Mouse (Mus musculus) kidney, adult 11 months (tissue): ENCODE results near the gene Hcst.

Source experiments
- DNase-seq: peaks from one replicate; pipeline ENCODE4 v3.0.0; 2022

Gene Hcst

DNA sequence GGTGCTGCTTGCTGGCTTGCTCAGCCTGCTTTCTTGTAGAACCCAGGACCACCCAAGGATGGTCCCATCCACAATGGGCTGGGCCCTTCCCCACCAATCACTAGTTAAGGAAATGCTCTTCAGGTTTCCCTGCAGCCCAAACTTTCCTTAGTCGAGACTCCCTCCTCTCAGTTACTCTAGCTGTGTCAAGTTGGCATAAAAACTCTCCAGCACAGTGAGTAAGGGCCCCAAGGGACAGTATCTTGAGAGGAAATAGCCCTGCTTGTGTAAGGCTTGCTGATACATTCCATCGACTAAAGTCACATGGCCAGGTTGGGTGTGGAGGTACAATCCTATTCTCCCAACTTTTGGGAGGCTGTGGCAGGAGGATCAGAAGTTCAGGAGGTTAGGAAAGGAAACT is 10.5 kb upstream of the Hcst start:
- DNase-seq = no peak

- DNase-seq = no peak
These were observed 9.7 kb upstream of the Hcst start for GRCm38 (mm10) chr7:30429327-30429726.

DNA sequence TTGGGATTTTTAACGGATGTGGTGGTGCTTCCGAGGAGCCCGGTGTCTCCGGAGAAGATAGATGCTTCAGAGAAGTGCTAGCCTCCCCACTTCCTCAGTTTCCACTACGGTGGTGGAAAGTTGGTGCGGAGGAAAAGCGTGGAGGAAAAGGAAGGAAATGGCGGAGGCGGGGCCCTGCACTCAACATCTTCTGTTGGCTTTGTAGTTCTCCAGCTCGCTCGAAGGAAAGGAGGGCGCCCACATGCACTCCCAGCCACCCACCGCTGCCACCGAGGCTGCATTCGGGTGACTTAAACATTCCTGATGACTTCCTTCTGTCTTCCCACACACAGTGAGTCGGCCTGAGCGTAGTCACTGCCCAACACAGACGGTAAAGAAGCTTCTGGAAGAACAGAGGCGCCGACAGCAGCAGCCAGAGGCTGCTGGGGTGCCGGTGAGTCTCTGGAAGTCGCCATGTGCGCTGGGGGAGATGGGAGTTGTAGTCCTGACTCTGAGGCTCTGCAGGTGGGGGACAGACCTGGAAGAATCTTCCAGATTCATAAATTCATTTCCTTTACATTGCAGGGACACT is 3.5 kb upstream of the Hcst start:
- no peak for DNase-seq

GRCm38 (mm10) chr7:30422560-30422959 is 2.9 kb upstream of the Hcst start:
- no peak for DNase-seq

- DNase-seq = peak; percentile 77
These were observed 2.3 kb upstream of the Hcst start for GRCm38 (mm10) chr7:30421890-30422435.

DNA sequence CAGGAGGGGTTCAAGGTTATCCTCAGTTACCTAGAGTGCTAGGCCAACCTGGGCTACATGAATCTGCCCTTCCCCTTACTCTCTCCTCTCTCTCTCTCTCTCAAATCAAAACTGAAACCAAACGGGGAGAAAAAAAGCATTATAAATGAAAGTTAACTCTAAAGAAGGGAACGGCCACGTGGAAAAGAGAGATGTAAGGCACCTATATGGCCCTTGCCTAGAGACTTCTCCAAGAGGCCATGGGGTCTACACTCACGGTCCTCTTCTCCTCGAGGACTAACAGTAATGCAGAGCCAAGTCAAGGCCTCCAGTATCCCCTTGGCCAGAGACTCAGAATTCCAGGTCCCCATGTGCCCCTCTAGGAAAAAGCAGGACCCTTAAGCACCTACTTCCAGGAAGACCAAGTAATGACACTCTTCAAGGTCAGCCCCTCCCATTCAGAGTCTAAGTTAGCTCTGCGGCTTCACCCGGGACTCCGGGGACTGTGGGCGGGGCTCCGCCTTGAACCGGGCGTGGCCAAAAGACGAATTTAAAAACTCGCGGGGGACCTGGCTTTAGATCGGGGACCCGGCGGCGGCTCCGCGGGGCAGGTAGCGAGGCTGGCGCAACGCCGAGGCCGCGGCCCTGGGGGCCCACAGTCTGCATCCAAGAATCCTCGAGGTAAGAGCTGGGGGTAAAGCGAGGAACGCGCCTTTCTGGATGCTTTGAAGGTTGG is 1.7 kb upstream of the Hcst start, which contains the start of gene Nfkbid:
Gene Nfkbid (plus strand): TSS at position 558 of the 715 bp plus-strand sequence.
- DNase-seq = peak; percentile 66

DNA sequence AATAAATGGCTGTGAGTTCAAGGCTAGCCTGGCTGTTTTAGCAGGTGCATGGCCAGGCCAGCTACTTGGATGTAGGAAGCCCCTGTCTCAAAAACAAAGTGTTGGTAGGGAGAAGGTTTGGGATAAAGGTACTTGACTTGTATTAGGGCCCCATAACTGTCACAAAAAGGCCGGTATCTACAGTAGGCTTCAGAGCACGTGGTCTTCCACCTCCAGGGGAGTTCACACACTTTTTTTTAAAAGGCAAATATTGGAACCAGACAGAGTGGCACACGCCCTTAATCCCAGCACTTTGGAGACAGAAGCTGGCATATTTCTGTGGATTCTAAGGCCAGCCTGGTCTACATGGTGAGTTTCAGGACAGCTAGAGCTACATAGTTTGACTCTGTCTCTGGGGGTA is 1.0 kb upstream of the Hcst start:
- DNase-seq = no peak

DNA sequence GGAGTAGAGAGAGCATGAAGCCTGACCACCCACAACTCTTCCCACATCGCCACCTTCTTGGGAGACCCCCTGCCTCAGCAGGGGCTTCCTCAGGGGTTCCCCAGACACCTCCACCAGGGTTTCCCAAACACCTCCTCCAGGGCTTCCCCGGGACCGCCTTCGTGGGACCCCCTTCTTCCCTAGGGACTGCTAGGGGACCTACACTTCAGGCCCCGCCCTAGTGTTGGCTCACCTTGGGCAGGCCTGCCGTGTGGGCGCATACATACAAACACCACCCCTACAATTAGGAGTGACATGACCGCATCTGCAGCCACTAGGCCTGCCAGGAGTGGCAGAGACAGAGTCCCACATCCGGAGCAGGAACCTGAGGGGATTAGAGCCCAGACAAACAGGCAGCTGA is 1.8 kb downstream of the Hcst start:
- DNase-seq = no peak

GRCm38 (mm10) chr7:30413596-30413995 is 6.1 kb downstream of the Hcst start, which contains the start of gene Tyrobp:
Gene Tyrobp, plus strand, starts transcription at chr7:30413760.
- no peak for DNase-seq

DNA sequence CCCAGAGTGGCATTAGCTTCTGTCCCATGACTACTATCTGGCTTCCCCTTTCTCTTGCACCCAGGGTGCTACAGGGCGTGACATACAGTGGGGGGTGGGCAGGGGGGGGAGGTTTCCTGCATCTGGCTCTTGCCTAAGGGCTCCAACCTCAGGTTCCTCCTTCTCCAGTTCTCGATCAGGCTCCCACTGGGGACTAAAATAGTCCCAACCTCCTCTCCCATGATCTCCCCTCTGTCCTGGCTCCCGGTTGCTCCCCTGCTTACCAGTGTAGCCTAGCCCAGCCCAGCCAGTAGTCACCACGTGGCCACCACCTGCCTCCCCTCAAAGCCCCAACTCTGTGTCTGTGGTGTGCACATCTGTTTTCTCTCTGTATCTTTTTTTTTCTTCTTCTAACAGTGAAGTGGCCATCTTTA is 6.9 kb downstream of the Hcst start:
- DNase-seq = no peak

DNA sequence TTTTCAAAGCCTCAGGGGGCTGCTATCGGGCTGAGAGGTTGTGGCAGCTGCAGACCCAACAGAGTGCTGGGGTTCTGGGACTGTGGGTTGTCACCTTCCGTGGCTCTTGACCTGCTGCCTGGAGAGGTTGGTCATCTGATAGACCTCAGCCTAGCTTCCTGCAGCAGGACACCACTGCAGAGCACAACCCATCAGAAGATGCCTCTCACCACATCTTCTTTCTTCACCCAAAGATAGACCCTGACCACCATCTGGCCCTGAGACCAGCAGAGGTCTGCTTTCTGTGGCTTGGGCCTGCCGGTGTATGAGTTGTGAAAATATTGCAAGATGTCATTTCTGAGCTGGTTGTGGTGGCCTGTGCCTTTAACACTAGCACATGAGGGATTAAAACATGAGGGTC is 8.6 kb downstream of the Hcst start:
- no peak for DNase-seq

- DNase-seq = no peak
These were observed 9.9 kb downstream of the Hcst start for GRCm38 (mm10) chr7:30409789-30410188.

GRCm38 (mm10) chr7:30408639-30409038 is 11.0 kb downstream of the Hcst start:
- DNase-seq = no peak

GRCm38 (mm10) chr7:30402343-30402742 is 17.3 kb downstream of the Hcst start:
- DNase-seq = no peak

- DNase-seq = no peak
These were observed 20.0 kb downstream of the Hcst start for GRCm38 (mm10) chr7:30399671-30400070.

DNA sequence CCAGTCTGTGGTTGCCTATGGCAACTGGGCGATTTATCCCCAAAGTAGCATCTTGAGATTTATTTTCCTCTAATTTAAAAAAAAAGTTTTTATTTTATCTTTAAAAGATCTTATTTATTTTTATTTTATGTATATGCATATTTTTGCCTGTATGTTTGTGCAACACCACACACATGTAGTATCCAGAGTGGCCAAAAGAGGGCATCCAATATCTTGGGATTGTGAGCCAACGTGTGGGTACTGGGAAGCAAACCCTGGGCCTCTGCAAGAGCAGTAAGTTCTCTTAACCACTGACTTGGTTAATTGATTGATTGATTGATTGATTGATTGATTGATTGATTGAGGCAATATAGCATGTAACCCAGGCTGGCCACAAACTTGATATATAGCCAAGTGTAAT is 24.8 kb downstream of the Hcst start:
- no peak for DNase-seq

DNA sequence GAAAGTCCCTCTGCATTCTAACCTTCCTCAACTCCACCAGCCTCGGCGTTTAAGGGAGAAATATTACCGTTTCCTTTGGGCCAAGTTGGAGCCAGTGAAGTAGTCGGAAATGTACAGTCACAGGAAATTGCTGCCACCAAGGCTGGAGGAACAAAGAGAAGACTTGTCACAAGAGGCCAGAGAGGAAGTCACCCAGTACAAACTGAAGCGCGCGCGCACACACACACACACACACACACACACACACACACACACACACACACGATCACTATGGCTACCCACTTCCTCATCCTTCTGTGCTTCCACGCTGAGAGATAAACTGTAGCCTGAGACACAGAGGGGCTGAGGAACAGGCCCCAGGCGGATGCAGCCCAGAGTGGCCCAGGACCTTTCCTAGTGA is 25.3 kb downstream of the Hcst start:
- DNase-seq = peak; percentile 16

GRCm38 (mm10) chr7:30393631-30394030 is 26.0 kb downstream of the Hcst start:
- DNase-seq = no peak

DNA sequence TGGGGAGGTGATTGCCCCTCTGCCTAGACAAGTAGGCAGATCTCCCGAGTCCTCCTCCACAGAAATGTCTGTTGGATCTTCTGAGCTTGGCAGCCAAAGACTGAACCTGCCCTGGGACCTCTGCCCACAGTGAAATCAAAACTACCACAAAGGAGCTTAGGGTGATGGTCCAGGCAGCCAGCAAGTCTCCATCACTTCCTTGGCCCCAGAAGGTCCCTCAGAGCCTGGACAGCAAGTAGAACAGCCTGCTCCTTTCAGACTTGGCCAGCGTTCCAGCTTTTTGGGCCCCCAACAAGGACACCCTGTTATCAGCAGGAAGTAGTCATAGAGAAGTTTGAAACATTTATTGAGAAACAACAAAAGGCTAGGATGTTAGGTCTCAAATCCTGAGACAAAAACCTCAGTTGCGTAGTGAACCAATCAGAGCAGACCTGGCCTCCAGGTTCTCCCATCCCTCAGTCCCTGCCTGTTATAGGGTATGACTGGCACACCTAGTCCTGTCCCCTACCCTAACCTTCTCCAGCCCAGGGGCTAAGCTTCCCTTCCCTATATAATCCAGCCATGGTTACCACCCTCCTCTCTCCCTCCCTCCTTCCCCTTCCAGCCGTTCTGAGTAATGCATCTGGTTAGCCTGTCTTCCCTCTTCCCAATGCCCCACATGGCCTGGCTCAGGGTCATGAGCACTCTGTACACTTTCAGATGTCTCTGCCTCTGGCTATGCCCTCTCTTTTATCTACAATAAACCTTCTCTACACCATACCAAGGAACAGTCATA is 26.7 kb downstream of the Hcst start:
- no peak for DNase-seq

DNA sequence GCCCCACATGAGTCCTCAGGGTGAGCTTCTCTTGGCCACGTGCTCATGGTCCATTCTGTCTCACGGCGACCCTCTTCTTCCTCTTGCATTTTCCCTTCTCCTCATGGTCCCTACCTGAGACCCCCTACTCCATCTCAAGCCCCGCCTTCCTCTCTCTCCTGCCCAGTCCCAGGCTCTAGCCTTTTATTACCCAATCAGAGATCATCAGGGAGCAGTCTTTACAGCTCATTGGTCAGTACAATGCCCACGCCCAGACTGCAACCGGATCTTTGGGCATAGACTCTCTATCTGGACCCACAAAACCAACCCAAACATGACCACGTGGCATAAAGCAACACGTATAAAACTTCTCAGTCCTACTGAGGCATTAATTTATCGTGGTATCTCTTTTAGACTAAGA is 35.5 kb downstream of the Hcst start:
- no peak for DNase-seq

DNA sequence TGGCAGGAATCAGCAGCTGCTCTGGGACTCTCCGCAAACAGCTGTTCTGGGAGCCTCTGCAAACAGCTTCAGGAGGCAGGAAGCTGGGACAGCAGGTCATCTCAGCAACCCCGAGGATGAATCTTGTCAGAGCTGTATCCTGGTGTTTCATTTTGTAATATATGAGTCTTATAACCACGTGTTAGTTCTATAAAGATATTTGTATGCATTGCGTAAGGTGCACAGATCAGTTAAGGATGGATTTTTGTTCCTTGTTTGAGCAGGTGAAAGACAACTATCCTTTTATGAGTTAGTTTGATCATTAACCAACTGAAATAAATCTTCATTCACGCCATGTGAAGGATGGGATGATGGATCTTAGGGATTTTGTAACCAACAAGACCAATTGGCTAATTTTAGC is 39.6 kb downstream of the Hcst start:
- no peak for DNase-seq

- peak; percentile 96 for DNase-seq
These were observed 46.1 kb downstream of the Hcst start for GRCm38 (mm10) chr7:30373501-30373962.
